Mouse (Mus musculus) CH12.LX (cell line): ENCODE measurements at regions not wholly inside any gene's neighbourhood (a gene's known extent, or its start where the extent isn't known, plus 50 kb on each side); places are given as distances from the start of the nearest gene placed in this dataset.

Experiments used
- DNase-seq: peaks from one replicate; pipeline ENCODE4 v3.0.0-alpha.2; 2013; ENCODE audit errors: extremely low read depth
- H3K27ac ChIP-seq: 2 replicates; pipeline ENCODE4 v1.5.1; 2012; ENCODE audit warnings: low read depth, mild to moderate bottlenecking, control low read depth, moderate library complexity; ENCODE audit not compliant: insufficient read depth
- H3K27me3 ChIP-seq: replicated peaks from 2 replicates; pipeline ENCODE3; 2012; ENCODE audit warnings: inconsistent platforms
- H3K36me3 ChIP-seq, 2 experiments: replicated peaks in 1 of 2; 2 replicates each; pipeline versions ENCODE3 to v1.6.1; 2012; ENCODE audit warnings: inconsistent platforms in 1 of 2, low read length in 1 of 2, mild to moderate bottlenecking in 1 of 2, mixed read lengths in 1 of 2, moderate library complexity in 1 of 2; ENCODE audit not compliant: control insufficient read depth in 1 of 2, insufficient read depth in 1 of 2
- H3K4me1 ChIP-seq, 2 experiments: 2 replicates each; pipeline ENCODE4 v1.6.1; 2012; ENCODE audit warnings: inconsistent platforms in 1 of 2, moderate library complexity in 1 of 2; ENCODE audit not compliant: insufficient read depth in 2 of 2, control insufficient read depth in 1 of 2
- H3K4me2 ChIP-seq: 2 replicates; pipeline ENCODE4 v1.6.1; 2012; ENCODE audit warnings: low read depth, mild to moderate bottlenecking, control low read depth; ENCODE audit not compliant: poor library complexity, insufficient read depth, severe bottlenecking
- H3K4me3 ChIP-seq, 3 experiments: fragments of 150-350 bp in 1 of 3; sonication (generic) in 1 of 3; replicated peaks in 1 of 3; 2 replicates each; pipeline versions ENCODE3 to v1.5.1; 2011 to 2012; ENCODE audit warnings: low read depth in 2 of 3, low read length in 2 of 3, mild to moderate bottlenecking in 2 of 3, moderate library complexity in 2 of 3, control low read depth in 1 of 3, improper control_type of control experiment in 1 of 3, inconsistent platforms in 1 of 3, mixed read lengths in 1 of 3; ENCODE audit not compliant: poor library complexity in 1 of 3
- H3K79me2 ChIP-seq: replicated peaks from 2 replicates; pipeline ENCODE4 v1.6.1; 2012; ENCODE audit warnings: mild to moderate bottlenecking, moderate library complexity; ENCODE audit not compliant: control insufficient read depth, poor library complexity, insufficient read depth, severe bottlenecking; ENCODE audit errors: extremely low read depth
- H3K9ac ChIP-seq: 2 replicates; pipeline ENCODE4 v1.6.1; 2012; ENCODE audit warnings: low read depth, mild to moderate bottlenecking, control low read depth, moderate library complexity; ENCODE audit not compliant: insufficient read depth
- H3K9me3 ChIP-seq: replicated peaks from 2 replicates; pipeline ENCODE3; 2012; ENCODE audit warnings: low read length, inconsistent platforms, mixed read lengths
- CTCF ChIP-seq, 2 experiments: IDR thresholded peaks in 1 of 2; conservative IDR thresholded peaks in 1 of 2; 2 replicates each; pipeline ENCODE4 v1.5.1; 2011 to 2012; ENCODE audit warnings: low read depth in 2 of 2, low read length in 2 of 2, improper control_type of control experiment in 1 of 2, inconsistent platforms in 1 of 2, mild to moderate bottlenecking in 1 of 2, moderate library complexity in 1 of 2
- ELF1 ChIP-seq: IDR thresholded peaks from 2 replicates; pipeline ENCODE4 v1.6.1; 2014; ENCODE audit warnings: low read depth, mild to moderate bottlenecking, inconsistent platforms, low read length, improper control_type of control experiment
- EP300 ChIP-seq: IDR thresholded peaks from 2 replicates; pipeline ENCODE4 v1.6.1; 2011; ENCODE audit warnings: low read length, improper control_type of control experiment
- HCFC1 ChIP-seq: IDR thresholded peaks from 2 replicates; pipeline ENCODE4 v1.6.1; 2012; ENCODE audit warnings: low read depth, mild to moderate bottlenecking, inconsistent platforms, low read length, improper control_type of control experiment
- IRF4 ChIP-seq: IDR thresholded peaks from 2 replicates; pipeline ENCODE4 v1.6.1; 2014; ENCODE audit warnings: low read depth, mild to moderate bottlenecking, inconsistent platforms, low read length, improper control_type of control experiment
- JUN ChIP-seq: IDR thresholded peaks from 2 replicates; pipeline ENCODE4 v1.6.1; 2011; ENCODE audit warnings: low read depth, mild to moderate bottlenecking, low read length, improper control_type of control experiment, moderate library complexity; ENCODE audit not compliant: insufficient read depth
- JUND ChIP-seq: conservative IDR thresholded peaks from 2 replicates; pipeline ENCODE4 v1.6.1; 2011; ENCODE audit warnings: low read depth, low read length, improper control_type of control experiment
- KAT2A ChIP-seq: IDR thresholded peaks from 2 replicates; pipeline ENCODE4 v1.6.1; 2012; ENCODE audit warnings: low read length, improper control_type of control experiment, inconsistent platforms; ENCODE audit not compliant: insufficient replicate concordance
- MAX ChIP-seq: IDR thresholded peaks from 2 replicates; pipeline ENCODE4 v1.6.1; 2011; ENCODE audit warnings: low read length, improper control_type of control experiment
- MAZ ChIP-seq: IDR thresholded peaks from 2 replicates; pipeline ENCODE4 v1.6.1; 2012; ENCODE audit warnings: low read depth, mild to moderate bottlenecking, inconsistent platforms, low read length, improper control_type of control experiment, moderate library complexity
- MYC ChIP-seq: IDR thresholded peaks from 2 replicates; pipeline ENCODE4 v1.6.1; 2011; ENCODE audit warnings: low read depth, mild to moderate bottlenecking, improper control_type of control experiment, low read length
- NELFE ChIP-seq: IDR thresholded peaks from 2 replicates; pipeline ENCODE4 v1.6.1; 2011; ENCODE audit warnings: low read depth, low read length, improper control_type of control experiment
- NRF1 ChIP-seq: IDR thresholded peaks from 2 replicates; pipeline ENCODE4 v1.6.1; 2014; ENCODE audit warnings: low read depth, mild to moderate bottlenecking, inconsistent platforms, low read length, improper control_type of control experiment, moderate library complexity
- PAX5 ChIP-seq: IDR thresholded peaks from 2 replicates; pipeline ENCODE4 v1.6.1; 2012; ENCODE audit warnings: low read length, inconsistent platforms, mixed read lengths
- POLR2A ChIP-seq: IDR thresholded peaks from 2 replicates; pipeline ENCODE4 v1.6.1; 2011; ENCODE audit warnings: low read depth, mild to moderate bottlenecking, improper control_type of control experiment, low read length
- SIN3A ChIP-seq: IDR thresholded peaks from 2 replicates; pipeline ENCODE4 v1.6.1; 2012; ENCODE audit warnings: low read length, improper control_type of control experiment, inconsistent platforms
- TBP ChIP-seq: conservative IDR thresholded peaks from 2 replicates; pipeline ENCODE4 v1.6.1; 2011; ENCODE audit warnings: low read depth, low read length, improper control_type of control experiment
- TCF12 ChIP-seq: IDR thresholded peaks from 2 replicates; pipeline ENCODE4 v1.6.1; 2014; ENCODE audit warnings: low read depth, mild to moderate bottlenecking, inconsistent platforms, low read length, improper control_type of control experiment
- USF2 ChIP-seq: conservative IDR thresholded peaks from 2 replicates; pipeline ENCODE4 v1.6.1; 2011; ENCODE audit warnings: low read depth, low read length, improper control_type of control experiment
- ZKSCAN1 ChIP-seq: IDR thresholded peaks from 2 replicates; pipeline ENCODE4 v1.6.1; 2012; ENCODE audit warnings: low read depth, inconsistent platforms, low read length, improper control_type of control experiment, borderline replicate concordance
- ZMIZ1 ChIP-seq: IDR thresholded peaks from 2 replicates; pipeline ENCODE4 v1.6.1; 2012; ENCODE audit warnings: low read depth, mild to moderate bottlenecking, inconsistent platforms, low read length, improper control_type of control experiment
- dilution Hi-C: fragments of 300-500 bp; cut with MboI; formaldehyde crosslinking; loops from 2 replicates; pipeline ENCODE4 v1.14.3; 2020; ENCODE audit warnings: low sequenced_read_pairs; ENCODE audit not compliant: extremely low pct_unique_long_range_greater_than_20kb, extremely low pct_ligation_motif_present
- in situ Hi-C: fragments of 300-500 bp; cut with MboI; formaldehyde crosslinking; loops from 3 replicates; pipeline ENCODE4 v1.14.3; 2019; ENCODE audit warnings: low sequenced_read_pairs, low pct_ligation_motif_present, low pct_unique_long_range_greater_than_20kb, mixed read lengths

DNA sequence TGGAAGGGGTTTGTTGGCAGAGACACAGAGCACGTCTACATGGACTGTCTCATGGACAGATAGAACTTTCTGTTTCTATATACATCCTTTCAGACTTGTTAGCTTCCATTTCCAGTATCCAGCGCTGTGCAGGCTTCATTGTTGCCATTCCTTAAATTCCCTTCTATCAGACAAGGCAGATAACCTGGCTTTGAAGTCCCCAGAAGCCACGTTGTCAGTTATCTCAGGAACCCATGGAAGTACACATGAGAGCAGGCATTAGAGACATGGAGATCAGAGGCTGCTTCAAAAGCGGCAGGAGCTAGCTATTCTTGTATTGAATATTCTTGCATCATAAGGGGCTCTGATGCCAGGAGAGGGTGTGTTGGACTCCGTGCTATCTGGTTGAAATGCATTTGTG is 119.7 kb upstream of the Snx7 start:
- H3K27me3 ChIP-seq = no peaks in the 10 kb centered on the region
- no peak for DNase-seq
- TF ChIP-seq SIN3A = no peak
- TF ChIP-seq PAX5 = no peak
- TF ChIP-seq EP300 = no peak
- TF ChIP-seq POLR2A = no peak
- no peak for TF ChIP-seq ZKSCAN1
- TF ChIP-seq USF2 = no peak
- TF ChIP-seq TCF12 = no peak
- no peak for TF ChIP-seq IRF4
- no peak for TF ChIP-seq ZMIZ1
- no peak for TF ChIP-seq ELF1
- TF ChIP-seq TBP = no peak
- TF ChIP-seq KAT2A = no peak
- TF ChIP-seq JUND = no peak
- TF ChIP-seq CTCF (conservative IDR thresholded peaks at IDR 0.05 in 1 of 2, IDR thresholded peaks at IDR 0.05 in 1 of 2; ENCODE audit: low read depth in 2 of 2, low read length in 2 of 2) = no peak
- no peak for TF ChIP-seq MAZ
- TF ChIP-seq MYC = no peak
- TF ChIP-seq NRF1 = no peak
- TF ChIP-seq NELFE = no peak
- no peak for TF ChIP-seq JUN
- H3K79me2 ChIP-seq = no peaks in the 10 kb centered on the region
- H3K4me1 ChIP-seq = no peaks in the 10 kb centered on the region
- no peak overlapping the region for H3K27ac ChIP-seq
- dilution Hi-C loops (no loop called here), in situ Hi-C loops (no loop called here)
- H3K9me3 ChIP-seq = peaks cover 40% of the 10 kb centered on the region
- H3K4me2 ChIP-seq = no peak overlapping the region
- H3K4me3 ChIP-seq = no peak overlapping the region
- H3K36me3 ChIP-seq = no peaks in the 10 kb centered on the region
- no peak overlapping the region for H3K9ac ChIP-seq

DNA sequence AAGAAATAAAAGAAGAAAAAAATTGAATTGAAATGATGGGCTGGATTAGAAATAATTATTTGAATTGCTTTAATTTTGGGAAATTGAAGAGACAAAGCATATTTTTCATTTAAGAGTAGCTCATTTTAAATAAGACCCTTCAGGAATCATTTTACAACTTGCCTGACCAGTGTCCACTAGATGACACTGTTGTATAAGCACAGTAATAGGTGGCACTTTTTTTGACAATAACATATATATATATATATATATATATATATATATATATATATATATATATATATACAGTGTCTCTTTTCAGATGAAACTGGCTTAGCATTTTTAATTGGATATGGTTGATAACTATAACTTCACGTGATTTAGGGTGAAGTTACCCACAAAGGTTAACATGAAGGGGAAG is 106.9 kb upstream of the Snx7 start:
- Histone ChIP-seq H3K79me2 (no peaks in the 10 kb centered on the region), H3K9me3 (peaks cover 21% of the 10 kb centered on the region), H3K9ac (no peak overlapping the region), H3K4me3 (no peak overlapping the region), H3K36me3 (no peaks in the 10 kb centered on the region), H3K27ac (no peak overlapping the region), H3K27me3 (no peaks in the 10 kb centered on the region), H3K4me2 (no peak overlapping the region), H3K4me1 (no peaks in the 10 kb centered on the region)
- dilution Hi-C loops = no loop called here
- TF ChIP-seq EP300 (no peak), ZMIZ1 (no peak), JUN (no peak), TCF12 (no peak), MAX (no peak), HCFC1 (no peak)
- in situ Hi-C loops = no loop called here
- no peak for DNase-seq
